In the genomic region with DNA sequence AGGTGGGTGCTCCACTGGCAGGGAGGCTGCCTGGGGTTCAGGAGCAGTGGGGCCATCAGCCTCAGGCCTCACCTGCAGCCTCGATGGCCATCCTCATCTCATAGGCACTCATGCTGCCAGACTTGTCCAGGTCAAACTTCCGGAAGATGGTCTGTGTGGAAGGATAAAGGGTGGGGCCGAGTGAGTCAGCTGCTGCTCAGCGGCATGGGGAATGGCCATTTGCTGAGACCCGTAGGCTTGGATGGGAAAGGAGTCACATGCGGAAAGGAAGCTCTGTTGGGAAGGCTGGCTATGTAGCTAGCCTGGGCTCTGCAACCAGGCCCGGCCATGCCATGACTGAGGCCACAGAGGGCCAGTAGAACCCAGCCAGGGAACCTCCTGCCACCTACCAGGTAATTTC, we compare ENCODE assay signal across 31 mouse cellular contexts. TPM values are rescaled to one million over a fixed set of nuclear protein-coding genes. Genes with fewer than 3 reads are reported as not detected.
DNase-seq lines count a peak whose midpoint lies in the region; ATAC-seq and TF ChIP-seq lines count a peak whose summit lies in the region.
"Had no signal": no experiment of that assay in that cellular context is flagged by ENCODE, and none has a peak within 500 bp of the region (broad histone marks: within the 10 kb centered on the region; RNA-seq: fewer than 3 reads in every experiment).

No protein-coding gene starts in this region.

- WGBS in hindbrain, embryonic 11.5 days = 84% methylated on average over 7 of the region's 7 CpGs
- WGBS in hindbrain, embryonic 13.5 days = 88% methylated on average over 7 of the region's 7 CpGs

- ATAC-seq in hindbrain, embryonic 11.5 days (ENCODE audit: low FRiP score) = no peak
- ATAC-seq in hindbrain, embryonic 13.5 days (ENCODE audit: low FRiP score) = no peak
- ATAC-seq in CD4-positive, CD25-positive, alpha-beta regulatory T cell, adult 4 months = no peak
- ATAC-seq: forebrain, embryonic 13.5 days; inflammation-experienced regulatory T-cells, adult 6 months; midbrain, embryonic 15.5 days had no signal

- H3K4me3 ChIP-seq in hindbrain, embryonic 11.5 days (ENCODE audit: low read depth, low read length) = no peak overlapping the region
- no peak overlapping the region for H3K4me3 ChIP-seq in hindbrain, embryonic 13.5 days
- H3K4me3 ChIP-seq in embryonic fibroblast, embryonic 13.5 days (ENCODE audit: insufficient read depth, low read length) = no peak overlapping the region
- H3K4me3 ChIP-seq in myocyte = no peak overlapping the region
- H3K4me3 ChIP-seq: erythroblast, embryonic 14.5 days; forebrain, embryonic 13.5 days; gastrocnemius, adult 2 months; heart, embryonic 10.5 days; hindbrain, embryonic 10.5 days; midbrain, embryonic 15.5 days; neural tube, embryonic 13.5 days had no signal

- DNase-seq in hindbrain, embryonic 11.5 days (ENCODE audit: low spot score) = no peak
- peak; percentile 71 for DNase-seq in 3T3-L1 (ENCODE audit: low read depth, low spot score)
- no peak for DNase-seq in adrenal gland, adult 8-10 months
- DNase-seq: adrenal gland, postnatal 25 days; B cell, adult 2 months; cerebellum, adult 11-12 months; cerebellum, postnatal 10 days; gastrocnemius, adult 2 months; heart, postnatal 10 days; kidney, adult 18-20 months; kidney, postnatal 4 days had no signal

- 0 out of 2 replicates have a peak overlapping the region, but pooled peaks have one; percentile 4 for H3K9ac ChIP-seq in hindbrain, embryonic 11.5 days (ENCODE audit: low read depth, low read length)
- H3K9ac ChIP-seq in hindbrain, embryonic 13.5 days = no peak overlapping the region
- H3K9ac ChIP-seq: forebrain, embryonic 13.5 days; lung, embryonic 14.5 days; midbrain, embryonic 15.5 days; neural tube, embryonic 13.5 days had no signal

- H3K4me2 ChIP-seq in hindbrain, embryonic 11.5 days (replicated peaks; ENCODE audit: low read depth, low read length) = no peak overlapping the region
- no peak overlapping the region for H3K4me2 ChIP-seq in hindbrain, embryonic 13.5 days
- H3K4me2 ChIP-seq in myocyte (ENCODE audit: low read depth) = peak overlapping the region; percentile 43
- H3K4me2 ChIP-seq: forebrain, embryonic 13.5 days; lung, embryonic 14.5 days; midbrain, embryonic 15.5 days; neural tube, embryonic 13.5 days had no signal

- H3K27ac ChIP-seq in hindbrain, embryonic 11.5 days (ENCODE audit: low read depth, low read length) = no peak overlapping the region
- no peak overlapping the region for H3K27ac ChIP-seq in hindbrain, embryonic 13.5 days
- peak overlapping the region; percentile 19; the same call in 1 of the 2 replicates for H3K27ac ChIP-seq in embryonic fibroblast, embryonic 13.5 days (ENCODE audit: insufficient read depth, low read length)
- H3K27ac ChIP-seq: forebrain, embryonic 13.5 days; gastrocnemius, adult 2 months; heart, embryonic 10.5 days; midbrain, embryonic 15.5 days; neural tube, embryonic 13.5 days had no signal

- no peaks in the 10 kb centered on the region for H3K27me3 ChIP-seq in hindbrain, embryonic 11.5 days (ENCODE audit: control insufficient read depth, insufficient read depth, low read length)
- no peaks in the 10 kb centered on the region for H3K27me3 ChIP-seq in hindbrain, embryonic 13.5 days
- no peaks in the 10 kb centered on the region for H3K27me3 ChIP-seq in myocyte (ENCODE audit: control insufficient read depth, insufficient read depth, insufficient read length)
- H3K27me3 ChIP-seq: forebrain, embryonic 13.5 days; midbrain, embryonic 15.5 days; neural tube, embryonic 13.5 days had no signal

- TF ChIP-seq POLR2A in embryonic fibroblast, embryonic 13.5 days (IDR thresholded peaks at IDR 0.05; ENCODE audit: low read depth, low read length) = no peak
- no peak for TF ChIP-seq POLR2A in myocyte (IDR thresholded peaks at IDR 0.05; ENCODE audit: insufficient read length, low read depth)

- H3K4me1 ChIP-seq in hindbrain, embryonic 11.5 days (replicated peaks; ENCODE audit: control insufficient read depth, insufficient read depth, low read length) = peaks cover 5% of the 10 kb centered on the region; the same call in 1 of the 2 replicates
- H3K4me1 ChIP-seq in hindbrain, embryonic 13.5 days (replicated peaks) = peaks cover 9% of the 10 kb centered on the region
- peaks cover 10% of the 10 kb centered on the region for H3K4me1 ChIP-seq in embryonic fibroblast, embryonic 13.5 days (ENCODE audit: control insufficient read depth, insufficient read depth, low read length)

- H3K79me2 ChIP-seq in myocyte (ENCODE audit: control insufficient read depth, insufficient read depth) = no peaks in the 10 kb centered on the region

- no peaks in the 10 kb centered on the region for H3K9me3 ChIP-seq in hindbrain, embryonic 11.5 days (ENCODE audit: control insufficient read depth, low read length)
- H3K9me3 ChIP-seq in hindbrain, embryonic 13.5 days = no peaks in the 10 kb centered on the region
- H3K9me3 ChIP-seq: forebrain, embryonic 13.5 days; heart, embryonic 10.5 days; hindbrain, embryonic 10.5 days; midbrain, embryonic 15.5 days; neural tube, embryonic 13.5 days had no signal

- no peak overlapping the region for H3ac ChIP-seq in myocyte (ENCODE audit: control insufficient read depth, insufficient read length)

- no peaks in the 10 kb centered on the region for H3K36me3 ChIP-seq in hindbrain, embryonic 11.5 days (ENCODE audit: control insufficient read depth, insufficient read depth, low read length)
- H3K36me3 ChIP-seq in hindbrain, embryonic 13.5 days = no peaks in the 10 kb centered on the region
- peaks cover 21% of the 10 kb centered on the region for H3K36me3 ChIP-seq in myocyte (ENCODE audit: control insufficient read depth, insufficient read depth)
- H3K36me3 ChIP-seq: hindbrain, embryonic 10.5 days; midbrain, embryonic 15.5 days; neural tube, embryonic 13.5 days had no signal

- no peak for TF ChIP-seq CTCF in embryonic fibroblast, embryonic 13.5 days (IDR thresholded peaks at IDR 0.05; ENCODE audit: borderline replicate concordance, insufficient read depth, low read length)

TF ChIP-seq in myocyte, 11 proteins besides CTCF, POLR2A, EP300 and RAD21:
- TF ChIP-seq CEBPB (IDR thresholded peaks at IDR 0.05; ENCODE audit: insufficient read depth, poor library complexity, severe bottlenecking) (no peak), POLR2AphosphoS2 (IDR thresholded peaks at IDR 0.05; ENCODE audit: insufficient read length, low read depth) (no peak), MAX (IDR thresholded peaks at IDR 0.05; ENCODE audit: low read depth) (no peak), TCF12 (IDR thresholded peaks at IDR 0.05; ENCODE audit: insufficient read depth, poor library complexity, severe bottlenecking) (no peak), MYOD1 (IDR thresholded peaks at IDR 0.05; ENCODE audit: control insufficient read depth in 1 of 3, insufficient read length in 2 of 3, low read depth in 2 of 3) (peak in 2 of 3 experiments; percentile 6 to 7), SRF (IDR thresholded peaks at IDR 0.05; ENCODE audit: control insufficient read depth, insufficient read length, low read depth) (no peak), E2F4 (IDR thresholded peaks at IDR 0.05; ENCODE audit: insufficient read depth) (no peak), USF1 (IDR thresholded peaks at IDR 0.05; ENCODE audit: low read depth) (peak; percentile 47), TCF3 (IDR thresholded peaks at IDR 0.05; ENCODE audit: insufficient read length, low read depth) (no peak), REST (IDR thresholded peaks at IDR 0.05; ENCODE audit: insufficient read depth, insufficient read length) (no peak), MYOG (IDR thresholded peaks at IDR 0.05; ENCODE audit: control insufficient read depth in 1 of 3, insufficient read depth in 1 of 3, insufficient read length in 2 of 3, low read depth in 2 of 3) (peak in 1 of 3 experiments; percentile 57)

RNA-seq across cellular contexts. Expression of gene Slc22a20, which starts 5.5 kb away (rescaled TPM):
- not detected in 2 replicates for polyA plus RNA-seq in hindbrain, embryonic 11.5 days (2014; fragmentation: Nextera tagmentation; extraction: Ambion mirVana)
- not detected in 2 replicates for polyA plus RNA-seq in hindbrain, embryonic 13.5 days (2015; fragmentation: Nextera tagmentation; extraction: Ambion mirVana)
- polyA plus RNA-seq in embryonic fibroblast, embryonic 13.5 days (2011; ENCODE audit: insufficient read length, low read depth, missing spikeins) = not detected in 2 replicates
- not detected for polyA plus RNA-seq in myocyte (2012; fragmentation: generic; extraction: Trizol)
- total RNA-seq in adrenal gland, adult 8-10 months (2022) = not detected
- not detected for polyA plus RNA-seq in CD4-positive, CD25-positive, alpha-beta regulatory T cell, adult 4 months (2017; shearing (Covaris generic))
- total RNA-seq: adrenal gland, postnatal 25 days; gastrocnemius, adult 2 months; granulocyte monocyte progenitor cell, adult 5-6 weeks; heart, postnatal 10 days; left cerebral cortex, postnatal 14 days had no signal
- polyA plus RNA-seq: cortical plate, adult 2 months; embryonic facial prominence, embryonic 11.5 days; erythroblast, embryonic 14.5 days; forebrain, embryonic 13.5 days; frontal cortex, adult 2 months; heart, embryonic 10.5 days; hindbrain, embryonic 10.5 days; inflammation-experienced regulatory T-cells, adult 6 months; kidney, embryonic 16.5 days; limb, embryonic 14.5 days; lung, embryonic 14.5 days; midbrain, embryonic 15.5 days; neural tube, embryonic 13.5 days; spleen, adult 2 months had no signal

RNA-seq across cellular contexts. Expression of gene Capn1, which starts 24.2 kb away (rescaled TPM):
- polyA plus RNA-seq in hindbrain, embryonic 11.5 days (2014; fragmentation: Nextera tagmentation; extraction: Ambion mirVana) = 3.8 and 4.2 TPM in 2 replicates
- 3.3 and 4.7 TPM in 2 replicates for polyA plus RNA-seq in hindbrain, embryonic 13.5 days (2015; fragmentation: Nextera tagmentation; extraction: Ambion mirVana)
- polyA plus RNA-seq in embryonic fibroblast, embryonic 13.5 days (2011; ENCODE audit: insufficient read length, low read depth, missing spikeins) = 46.5 and 57.1 TPM in 2 replicates
- 110 TPM for polyA plus RNA-seq in myocyte (2012; fragmentation: generic; extraction: Trizol)
- total RNA-seq in adrenal gland, adult 8-10 months (2022) = 10 to 100 TPM; 40.6 to 54.1 (median 47.3) TPM
- polyA plus RNA-seq in CD4-positive, CD25-positive, alpha-beta regulatory T cell, adult 4 months (2017; shearing (Covaris generic)) = 10 to 100 TPM; 40.2 to 45.3 TPM

RNA-seq across cellular contexts. Expression of gene Pola2, which starts 27.5 kb away (rescaled TPM):
- 67.7 and 68.3 TPM in 2 replicates for polyA plus RNA-seq in hindbrain, embryonic 11.5 days (2014; fragmentation: Nextera tagmentation; extraction: Ambion mirVana)
- 22.6 and 24.2 TPM in 2 replicates for polyA plus RNA-seq in hindbrain, embryonic 13.5 days (2015; fragmentation: Nextera tagmentation; extraction: Ambion mirVana)
- polyA plus RNA-seq in embryonic fibroblast, embryonic 13.5 days (2011; ENCODE audit: insufficient read length, low read depth, missing spikeins) = 19.7 and 29.7 TPM in 2 replicates
- 11.9 TPM for polyA plus RNA-seq in myocyte (2012; fragmentation: generic; extraction: Trizol)
- total RNA-seq in adrenal gland, adult 8-10 months (2022) = 10 to 100 TPM; 22.5 to 51.0 (median 27.8) TPM
- 10 to 100 TPM; 13.8 to 15.8 TPM for polyA plus RNA-seq in CD4-positive, CD25-positive, alpha-beta regulatory T cell, adult 4 months (2017; shearing (Covaris generic))

RNA-seq across cellular contexts. Expression of gene Syvn1, which starts 54.9 kb away (rescaled TPM):
- 23.9 and 27.1 TPM in 2 replicates for polyA plus RNA-seq in hindbrain, embryonic 11.5 days (2014; fragmentation: Nextera tagmentation; extraction: Ambion mirVana)
- 30.6 and 33.0 TPM in 2 replicates for polyA plus RNA-seq in hindbrain, embryonic 13.5 days (2015; fragmentation: Nextera tagmentation; extraction: Ambion mirVana)
- polyA plus RNA-seq in embryonic fibroblast, embryonic 13.5 days (2011; ENCODE audit: insufficient read length, low read depth, missing spikeins) = 36.8 and 40.3 TPM in 2 replicates
- polyA plus RNA-seq in myocyte (2012; fragmentation: generic; extraction: Trizol) = 24.3 TPM
- 10 to 100 TPM; 59.6 to 78.9 (median 62.2) TPM for total RNA-seq in adrenal gland, adult 8-10 months (2022)
- 10 to 100 TPM; 13.4 to 17.1 TPM for polyA plus RNA-seq in CD4-positive, CD25-positive, alpha-beta regulatory T cell, adult 4 months (2017; shearing (Covaris generic))
